Mouse (Mus musculus) liver, adult 2 months (tissue): ENCODE measurements around the gene Cyp4f17. TPM values are rescaled to one million over a fixed set of nuclear protein-coding genes. Genes with fewer than 3 reads are reported as not detected.
"Not testable (repeated sequence)": the region's sequence is repeated elsewhere in the genome, so short reads cannot be mapped to it uniquely, and the experiment has no call there.

Source experiments
- DNase-seq: peaks from one replicate; pipeline ENCODE4 v3.0.0-alpha.2; 2011; ENCODE audit warnings: low read depth, low spot score; ENCODE audit errors: extremely low read depth
- H3K27ac ChIP-seq: fragments of 200-500 bp; replicated peaks from 2 replicates; pipeline ENCODE4 v1.5.1; 2012; ENCODE audit warnings: low read depth, mild to moderate bottlenecking, control low read depth, inconsistent platforms, low read length; ENCODE audit not compliant: insufficient read depth
- H3K27me3 ChIP-seq: fragments of 200-500 bp; 2 replicates; pipeline ENCODE4 v1.6.1; 2012; ENCODE audit warnings: mild to moderate bottlenecking, moderate library complexity, low read length, inconsistent platforms; ENCODE audit not compliant: control insufficient read depth, insufficient read depth
- H3K36me3 ChIP-seq: fragments of 200-500 bp; 2 replicates; pipeline ENCODE4 v1.6.1; 2012; ENCODE audit warnings: low read length, inconsistent platforms; ENCODE audit not compliant: control insufficient read depth, insufficient read depth
- H3K4me1 ChIP-seq: fragments of 200-500 bp; 2 replicates; pipeline ENCODE4 v1.6.1; 2011; ENCODE audit warnings: low read length; ENCODE audit not compliant: control insufficient read depth, insufficient read depth
- H3K4me3 ChIP-seq: fragments of 200-500 bp; 2 replicates; pipeline ENCODE4 v1.5.1; 2011; ENCODE audit warnings: low read depth, mild to moderate bottlenecking, control low read depth, low read length, moderate library complexity; ENCODE audit not compliant: insufficient read depth
- H3K79me2 ChIP-seq: fragments of 200-500 bp; 2 replicates; pipeline ENCODE4 v1.6.1; 2012; ENCODE audit warnings: inconsistent platforms, mild to moderate bottlenecking, low read length, moderate library complexity; ENCODE audit not compliant: control insufficient read depth, insufficient read depth
- H3K9ac ChIP-seq: fragments of 200-500 bp; 2 replicates; pipeline ENCODE4 v1.6.1; 2012; ENCODE audit warnings: low read depth, mild to moderate bottlenecking, control low read depth, inconsistent platforms, low read length
- CTCF ChIP-seq: fragments of 200-500 bp; IDR thresholded peaks from 2 replicates; pipeline ENCODE4 v1.5.1; 2011; ENCODE audit warnings: low read depth, low read length, control low read depth
- POLR2A ChIP-seq: fragments of 200-500 bp; IDR thresholded peaks from 2 replicates; pipeline ENCODE4 v1.6.1; 2011; ENCODE audit warnings: low read length, control low read depth; ENCODE audit not compliant: insufficient read depth; ENCODE audit errors: extremely low read depth
- WGBS: fragments of 180-500 bp; shearing (Covaris S2); methylation state at CpG from one replicate; pipeline ENCODE4 v1.1.7; 2018; 5-methylcytosine and 5-hydroxymethylcytosine counted together
- polyA plus RNA-seq: library from polyadenylated mRNA; depleted of rRNA; stranded (reverse); fragments of >200 nt; gene quantifications from 2 replicates; pipeline ENCODE4 v1.2.3, GENCODE M21; 2012
- total RNA-seq: library from RNA; depleted of rRNA; stranded (reverse); fragments of >200 nt; gene quantifications from 2 replicates; pipeline ENCODE4 v1.2.3, GENCODE M21; 2014

Cyp4f17 gene
- total and polyA plus RNA-seq, 2 experiments = 14.1 to 20.1 TPM

GRCm38 (mm10) chr17:32521981-32522380 is 16.1 kb downstream of the Cyp4f17 start:
- Histone ChIP-seq H3K36me3 (peaks cover 52% of the 10 kb centered on the region), H3K4me3 (no peak overlapping the region), H3K27me3 (no peaks in the 10 kb centered on the region), H3K4me1 (no peaks in the 10 kb centered on the region; the same call in 1 of the 2 replicates), H3K9ac (no peak overlapping the region), H3K79me2 (no peaks in the 10 kb centered on the region), H3K27ac (no peak overlapping the region)
- TF ChIP-seq CTCF (no peak), POLR2A (no peak)
- WGBS = 76% methylated on average over 5 of the region's 5 CpGs
- no peak for DNase-seq

GRCm38 (mm10) chr17:32522386-32522785 is 16.5 kb downstream of the Cyp4f17 start:
- no peak overlapping the region for H3K4me3 ChIP-seq
- H3K79me2 ChIP-seq = no peaks in the 10 kb centered on the region
- DNase-seq = no peak
- H3K27ac ChIP-seq = no peak overlapping the region
- H3K9ac ChIP-seq = no peak overlapping the region
- WGBS = 94% methylated on average over 4 of the region's 4 CpGs
- peaks cover 53% of the 10 kb centered on the region for H3K36me3 ChIP-seq
- H3K4me1 ChIP-seq = no peaks in the 10 kb centered on the region; the same call in 1 of the 2 replicates
- no peaks in the 10 kb centered on the region for H3K27me3 ChIP-seq
- TF ChIP-seq POLR2A (no peak), CTCF (no peak)

- TF ChIP-seq POLR2A = no peak
- 84% methylated on average over 5 of the region's 5 CpGs for WGBS
- no peak for DNase-seq
Measured at GRCm38 (mm10) chr17:32522816-32523215, 17.0 kb downstream of the Cyp4f17 start.

GRCm38 (mm10) chr17:32523895-32524294 is 18.0 kb downstream of the Cyp4f17 start:
- Histone ChIP-seq H3K79me2 (no peaks in the 10 kb centered on the region), H3K9ac (no peak overlapping the region), H3K4me3 (no peak overlapping the region; the same call in 1 of the 2 replicates), H3K27ac (no peak overlapping the region), H3K27me3 (no peaks in the 10 kb centered on the region), H3K36me3 (peaks cover 47% of the 10 kb centered on the region), H3K4me1 (no peaks in the 10 kb centered on the region; the same call in 1 of the 2 replicates)
- WGBS = 79% methylated on average over 11 of the region's 11 CpGs
- DNase-seq = no peak
- TF ChIP-seq CTCF = no peak
- TF ChIP-seq POLR2A = no peak

More at GRCm38 (mm10) chr17:32522816-32523215, 17.0 kb downstream of the Cyp4f17 start:
- no peaks in the 10 kb centered on the region; the same call in 1 of the 2 replicates for H3K4me1 ChIP-seq
- no peaks in the 10 kb centered on the region for H3K27me3 ChIP-seq
- H3K4me3 ChIP-seq = no peak overlapping the region
- peaks cover 51% of the 10 kb centered on the region for H3K36me3 ChIP-seq
- H3K27ac ChIP-seq = no peak overlapping the region
- H3K9ac ChIP-seq = no peak overlapping the region
- no peaks in the 10 kb centered on the region for H3K79me2 ChIP-seq

- not testable (repeated sequence) for H3K9ac ChIP-seq, H3K4me1 ChIP-seq, H3K79me2 ChIP-seq, H3K4me3 ChIP-seq, H3K27ac ChIP-seq, H3K27me3 ChIP-seq, DNase-seq
- H3K36me3 ChIP-seq = peaks cover 34% of the 10 kb centered on the region
- 91% methylated on average over 1 of the region's 1 CpGs for WGBS
Measured at GRCm38 (mm10) chr17:32526341-32526740, 20.5 kb downstream of the Cyp4f17 start.

- no peak for DNase-seq
- H3K27me3 ChIP-seq = no peaks in the 10 kb centered on the region
- H3K4me3 ChIP-seq = no peak overlapping the region
- H3K4me1 ChIP-seq = no peaks in the 10 kb centered on the region; the same call in 1 of the 2 replicates
- WGBS = 90% methylated on average over 11 of the region's 11 CpGs
- TF ChIP-seq POLR2A (no peak), CTCF (no peak)
- peaks cover 30% of the 10 kb centered on the region for H3K36me3 ChIP-seq
- H3K79me2 ChIP-seq = no peaks in the 10 kb centered on the region
- no peak overlapping the region for H3K9ac ChIP-seq
- H3K27ac ChIP-seq = no peak overlapping the region
Measured at GRCm38 (mm10) chr17:32527748-32528147, 21.9 kb downstream of the Cyp4f17 start.
